Mouse (Mus musculus) testis, adult 2 months (tissue): ENCODE results near the gene Tns2.

Source experiments
- CTCF ChIP-seq: fragments of 200-500 bp; IDR thresholded peaks from 2 replicates; pipeline ENCODE4 v1.5.1; 2012; ENCODE audit warnings: low read depth, mild to moderate bottlenecking, inconsistent platforms, low read length, moderate library complexity; ENCODE audit not compliant: control insufficient read depth, insufficient read depth, insufficient replicate concordance
- POLR2A ChIP-seq: fragments of 200-500 bp; IDR thresholded peaks from 2 replicates; pipeline ENCODE4 v1.6.1; 2012; ENCODE audit warnings: low read depth, mild to moderate bottlenecking, inconsistent platforms, low read length, moderate library complexity; ENCODE audit not compliant: control insufficient read depth

- TF ChIP-seq CTCF (peak; percentile 25; the same call in 1 of the 2 replicates), POLR2A (no peak)
Measured at GRCm38 (mm10) chr15:102117461-102118443, 17.5 kb downstream of the Tns2 start.
